Mouse (Mus musculus): ENCODE data around the gene Sod3. TPM values are rescaled to one million over a fixed set of nuclear protein-coding genes. Genes with fewer than 3 reads are reported as not detected.

Sod3 gene
- polyA plus RNA-seq (2012; fragmentation: generic; extraction: Trizol), result 10 to 100 TPM; 38.0 to 69.0 TPM

GRCm38 (mm10) chr5:52363468-52364150, at the start of gene Sod3:
Gene Sod3, plus strand, starts transcription at chr5:52363791.

Other genes starting within 250 kb of the Sod3 start
- gene Dhx15, start 173.3 kb upstream of the Sod3 start, polyA plus RNA-seq (2012; fragmentation: generic; extraction: Trizol), result 10 to 100 TPM in 1 of 2 experiments, 1 to 10 TPM in 1; 3.7 to 31.3 TPM
- under 1 TPM in 1 of 2 experiments, not detected in 1; 0.06 TPM for gene Ccdc149, start 107.7 kb downstream of the Sod3 start, polyA plus RNA-seq (2012; fragmentation: generic; extraction: Trizol)
- not detected for gene Lgi2, start 202.7 kb downstream of the Sod3 start, polyA plus RNA-seq (2012; fragmentation: generic; extraction: Trizol)